Mouse (Mus musculus): Measurements from ENCODE around the gene Rnps1. TPM values are rescaled to one million over a fixed set of nuclear protein-coding genes. Genes with fewer than 3 reads are reported as not detected.

Rnps1 gene
- polyA plus RNA-seq, 1 experiment from 2014 or later = 215 TPM

GRCm38 (mm10) chr17:24393527-24393926 is 20.8 kb upstream of the Rnps1 start:
- H3K36me3 ChIP-seq (ENCODE audit: control insufficient read depth, insufficient read depth) = no peaks in the 10 kb centered on the region
- no peak for ATAC-seq (replicated peaks; ENCODE audit: extremely low read depth, insufficient read depth, low FRiP score)
- 53% methylated on average over 4 of the region's 4 CpGs for WGBS

GRCm38 (mm10) chr17:24394456-24394855 is 19.9 kb upstream of the Rnps1 start:
- H3K36me3 ChIP-seq (ENCODE audit: control insufficient read depth, insufficient read depth) = no peaks in the 10 kb centered on the region
- H3K27me3 ChIP-seq (ENCODE audit: control insufficient read depth, insufficient read depth, low read length) = no peaks in the 10 kb centered on the region
- H3K4me1 ChIP-seq (ENCODE audit: control insufficient read depth, insufficient read depth, low read length) = no peaks in the 10 kb centered on the region
- no peak overlapping the region for H3K4me3 ChIP-seq (ENCODE audit: low read length)
- H3K27ac ChIP-seq (ENCODE audit: low read length) = no peak overlapping the region
- 86% methylated on average over 7 of the region's 7 CpGs for WGBS
- no peaks in the 10 kb centered on the region for H3K9me3 ChIP-seq (replicated peaks; ENCODE audit: control insufficient read depth, low read length)
- no peak for ATAC-seq (replicated peaks; ENCODE audit: extremely low read depth, insufficient read depth, low FRiP score)
- no peak overlapping the region for H3K9ac ChIP-seq (ENCODE audit: low read length)
- H3K4me2 ChIP-seq (ENCODE audit: low read depth, low read length) = no peak overlapping the region

More at GRCm38 (mm10) chr17:24393527-24393926, 20.8 kb upstream of the Rnps1 start:
- no peak overlapping the region for H3K4me2 ChIP-seq (ENCODE audit: low read depth, low read length)
- no peak overlapping the region for H3K9ac ChIP-seq (ENCODE audit: low read length)
- no peaks in the 10 kb centered on the region for H3K27me3 ChIP-seq (ENCODE audit: control insufficient read depth, insufficient read depth, low read length)
- no peaks in the 10 kb centered on the region for H3K4me1 ChIP-seq (ENCODE audit: control insufficient read depth, insufficient read depth, low read length)
- no peaks in the 10 kb centered on the region for H3K9me3 ChIP-seq (replicated peaks; ENCODE audit: control insufficient read depth, low read length)
- H3K27ac ChIP-seq (ENCODE audit: low read length) = no peak overlapping the region
- no peak overlapping the region for H3K4me3 ChIP-seq (ENCODE audit: low read length)

GRCm38 (mm10) chr17:24402371-24402770 is 12.0 kb upstream of the Rnps1 start:
- Histone ChIP-seq H3K4me2 (ENCODE audit: low read depth, low read length) (no peak overlapping the region), H3K4me1 (ENCODE audit: control insufficient read depth, insufficient read depth, low read length) (no peaks in the 10 kb centered on the region), H3K9me3 (replicated peaks; ENCODE audit: control insufficient read depth, low read length) (no peaks in the 10 kb centered on the region), H3K36me3 (ENCODE audit: control insufficient read depth, insufficient read depth) (peaks cover 9% of the 10 kb centered on the region; the same call in 1 of the 2 replicates), H3K9ac (ENCODE audit: low read length) (no peak overlapping the region), H3K27me3 (ENCODE audit: control insufficient read depth, insufficient read depth, low read length) (no peaks in the 10 kb centered on the region), H3K27ac (ENCODE audit: low read length) (no peak overlapping the region), H3K4me3 (ENCODE audit: low read length) (no peak overlapping the region)
- 71% methylated on average over 3 of the region's 3 CpGs for WGBS
- ATAC-seq (replicated peaks; ENCODE audit: extremely low read depth, insufficient read depth, low FRiP score) = 0 out of 2 replicates have a peak, but pooled peaks have one; percentile 18

- peaks cover 25% of the 10 kb centered on the region for H3K36me3 ChIP-seq (ENCODE audit: control insufficient read depth, insufficient read depth)
- no peak for ATAC-seq (replicated peaks; ENCODE audit: extremely low read depth, insufficient read depth, low FRiP score)
- H3K27ac ChIP-seq (ENCODE audit: low read length) = no peak overlapping the region
- no peak overlapping the region for H3K4me2 ChIP-seq (ENCODE audit: low read depth, low read length)
- H3K9ac ChIP-seq (ENCODE audit: low read length) = no peak overlapping the region
- H3K27me3 ChIP-seq (ENCODE audit: control insufficient read depth, insufficient read depth, low read length) = no peaks in the 10 kb centered on the region
- no peak overlapping the region for H3K4me3 ChIP-seq (ENCODE audit: low read length)
- 86% methylated on average over 12 of the region's 12 CpGs for WGBS
- H3K4me1 ChIP-seq (ENCODE audit: control insufficient read depth, insufficient read depth, low read length) = no peaks in the 10 kb centered on the region
- H3K9me3 ChIP-seq (replicated peaks; ENCODE audit: control insufficient read depth, low read length) = no peaks in the 10 kb centered on the region
Measured at GRCm38 (mm10) chr17:24407116-24407803, 7.1 kb upstream of the Rnps1 start.

GRCm38 (mm10) chr17:24413557-24414211 is 681 bp upstream of the Rnps1 start:
- Histone ChIP-seq H3K27me3 (ENCODE audit: control insufficient read depth, insufficient read depth, low read length) (no peaks in the 10 kb centered on the region), H3K9me3 (replicated peaks; ENCODE audit: control insufficient read depth, low read length) (no peaks in the 10 kb centered on the region), H3K4me3 (ENCODE audit: low read length) (peak overlapping the region; percentile 77), H3K4me1 (ENCODE audit: control insufficient read depth, insufficient read depth, low read length) (peaks cover 22% of the 10 kb centered on the region), H3K27ac (ENCODE audit: low read length) (peak overlapping the region; percentile 88), H3K36me3 (ENCODE audit: control insufficient read depth, insufficient read depth) (peaks cover 30% of the 10 kb centered on the region), H3K9ac (ENCODE audit: low read length) (peak overlapping the region; percentile 88), H3K4me2 (ENCODE audit: low read depth, low read length) (peak overlapping the region; percentile 81)
- ATAC-seq (replicated peaks; ENCODE audit: extremely low read depth, insufficient read depth, low FRiP score) = 0 out of 2 replicates have a peak, but pooled peaks have one; percentile 12
- 24% methylated on average over 22 of the region's 22 CpGs for WGBS

- H3K36me3 ChIP-seq (ENCODE audit: control insufficient read depth, insufficient read depth) = peaks cover 28% of the 10 kb centered on the region
- peak overlapping the region; percentile 77 for H3K4me3 ChIP-seq (ENCODE audit: low read length)
Measured at GRCm38 (mm10) chr17:24415011-24415410, 646 bp downstream of the Rnps1 start.

GRCm38 (mm10) chr17:24416051-24416652 is 1.8 kb downstream of the Rnps1 start:
- peaks cover 35% of the 10 kb centered on the region for H3K36me3 ChIP-seq (ENCODE audit: control insufficient read depth, insufficient read depth)
- H3K9me3 ChIP-seq (replicated peaks; ENCODE audit: control insufficient read depth, low read length) = no peaks in the 10 kb centered on the region
- H3K4me1 ChIP-seq (ENCODE audit: control insufficient read depth, insufficient read depth, low read length) = peaks cover 22% of the 10 kb centered on the region
- peak overlapping the region; percentile 77 for H3K4me3 ChIP-seq (ENCODE audit: low read length)
- WGBS = 83% methylated on average over 3 of the region's 3 CpGs
- ATAC-seq (replicated peaks; ENCODE audit: extremely low read depth, insufficient read depth, low FRiP score) = no peak
- peak overlapping the region; percentile 84 for H3K9ac ChIP-seq (ENCODE audit: low read length)
- H3K27ac ChIP-seq (ENCODE audit: low read length) = no peak overlapping the region
- H3K27me3 ChIP-seq (ENCODE audit: control insufficient read depth, insufficient read depth, low read length) = no peaks in the 10 kb centered on the region
- H3K4me2 ChIP-seq (ENCODE audit: low read depth, low read length) = peak overlapping the region; percentile 88

More at GRCm38 (mm10) chr17:24415011-24415410, 646 bp downstream of the Rnps1 start:
- H3K9ac ChIP-seq (ENCODE audit: low read length) = peak overlapping the region; percentile 84
- H3K27ac ChIP-seq (ENCODE audit: low read length) = peak overlapping the region; percentile 88
- WGBS = under 1% methylated on average over 20 of the region's 21 CpGs
- H3K4me1 ChIP-seq (ENCODE audit: control insufficient read depth, insufficient read depth, low read length) = peaks cover 22% of the 10 kb centered on the region
- H3K27me3 ChIP-seq (ENCODE audit: control insufficient read depth, insufficient read depth, low read length) = no peaks in the 10 kb centered on the region
- no peaks in the 10 kb centered on the region for H3K9me3 ChIP-seq (replicated peaks; ENCODE audit: control insufficient read depth, low read length)
- no peak for ATAC-seq (replicated peaks; ENCODE audit: extremely low read depth, insufficient read depth, low FRiP score)
- peak overlapping the region; percentile 88 for H3K4me2 ChIP-seq (ENCODE audit: low read depth, low read length)

GRCm38 (mm10) chr17:24423114-24423513 is 8.7 kb downstream of the Rnps1 start:
- Histone ChIP-seq H3K36me3 (ENCODE audit: control insufficient read depth, insufficient read depth) (peaks cover 58% of the 10 kb centered on the region), H3K27me3 (ENCODE audit: control insufficient read depth, insufficient read depth, low read length) (no peaks in the 10 kb centered on the region), H3K9me3 (replicated peaks; ENCODE audit: control insufficient read depth, low read length) (no peaks in the 10 kb centered on the region), H3K4me2 (ENCODE audit: low read depth, low read length) (no peak overlapping the region), H3K4me1 (ENCODE audit: control insufficient read depth, insufficient read depth, low read length) (peaks cover 3% of the 10 kb centered on the region; the same call in 1 of the 2 replicates), H3K4me3 (ENCODE audit: low read length) (no peak overlapping the region), H3K27ac (ENCODE audit: low read length) (no peak overlapping the region), H3K9ac (ENCODE audit: low read length) (no peak overlapping the region)
- ATAC-seq (replicated peaks; ENCODE audit: extremely low read depth, insufficient read depth, low FRiP score) = no peak
- WGBS = 87% methylated on average over 4 of the region's 4 CpGs

GRCm38 (mm10) chr17:24424489-24424888 is 10.1 kb downstream of the Rnps1 start:
- H3K4me3 ChIP-seq (ENCODE audit: low read length) = no peak overlapping the region
- H3K27me3 ChIP-seq (ENCODE audit: control insufficient read depth, insufficient read depth, low read length) = no peaks in the 10 kb centered on the region
- H3K27ac ChIP-seq (ENCODE audit: low read length) = no peak overlapping the region
- H3K9ac ChIP-seq (ENCODE audit: low read length) = no peak overlapping the region
- no peak for ATAC-seq (replicated peaks; ENCODE audit: extremely low read depth, insufficient read depth, low FRiP score)
- H3K9me3 ChIP-seq (replicated peaks; ENCODE audit: control insufficient read depth, low read length) = no peaks in the 10 kb centered on the region
- no peak overlapping the region for H3K4me2 ChIP-seq (ENCODE audit: low read depth, low read length)
- peaks cover 46% of the 10 kb centered on the region for H3K36me3 ChIP-seq (ENCODE audit: control insufficient read depth, insufficient read depth)
- H3K4me1 ChIP-seq (ENCODE audit: control insufficient read depth, insufficient read depth, low read length) = peaks cover 7% of the 10 kb centered on the region; the same call in 1 of the 2 replicates
- WGBS = 89% methylated on average over 5 of the region's 5 CpGs
